Mouse (Mus musculus) midbrain, embryonic 11.5 days (tissue): ENCODE data around the gene Gm49333. TPM values are rescaled to one million over a fixed set of nuclear protein-coding genes. Genes with fewer than 3 reads are reported as not detected.
"Not testable (repeated sequence)": the region's sequence is repeated elsewhere in the genome, so short reads cannot be mapped to it uniquely, and the experiment has no call there.

Experiments
- ATAC-seq: fragments of 200-750 bp; cut with Nextera tagmentation; 2 replicates; pipeline ENCODE4 v1.8.0; 2017; ENCODE audit warnings: moderate TSS enrichment, moderate library complexity; ENCODE audit not compliant: low FRiP score
- DNase-seq: peaks from one replicate; pipeline ENCODE4 v3.0.0; 2015; ENCODE audit warnings: low spot score; ENCODE audit errors: missing footprints
- H3K27ac ChIP-seq: fragments of 300-500 bp; sonication (generic); 2 replicates; pipeline ENCODE4 v1.5.1; 2014; ENCODE audit warnings: low read depth, low read length
- H3K27me3 ChIP-seq: fragments of 300-500 bp; sonication (generic); 2 replicates; pipeline ENCODE4 v1.6.1; 2014; ENCODE audit warnings: mild to moderate bottlenecking, low read length, moderate library complexity, mixed read lengths; ENCODE audit not compliant: control insufficient read depth, insufficient read depth
- H3K36me3 ChIP-seq: fragments of 300-500 bp; sonication (generic); 2 replicates; pipeline ENCODE4 v1.6.1; 2014; ENCODE audit warnings: mild to moderate bottlenecking, low read length, moderate library complexity, mixed read lengths; ENCODE audit not compliant: control insufficient read depth, insufficient read depth
- H3K4me1 ChIP-seq: fragments of 300-500 bp; sonication (generic); 2 replicates; pipeline ENCODE4 v1.6.1; 2014; ENCODE audit warnings: low read length; ENCODE audit not compliant: control insufficient read depth, insufficient read depth
- H3K4me2 ChIP-seq: fragments of 300-500 bp; sonication (generic); 2 replicates; pipeline ENCODE4 v1.6.1; 2014; ENCODE audit warnings: mild to moderate bottlenecking, moderate library complexity
- H3K4me3 ChIP-seq: fragments of 300-500 bp; sonication (generic); 2 replicates; pipeline ENCODE4 v1.5.1; 2014; ENCODE audit warnings: low read depth, low read length
- H3K9ac ChIP-seq: fragments of 300-500 bp; sonication (generic); 2 replicates; pipeline ENCODE4 v1.6.1; 2014; ENCODE audit warnings: low read length
- H3K9me3 ChIP-seq: fragments of 300-500 bp; sonication (generic); 2 replicates; pipeline ENCODE4 v1.6.1; 2016; ENCODE audit warnings: low read length; ENCODE audit not compliant: control insufficient read depth
- WGBS: fragments of 180-500 bp; shearing (Covaris S2); extraction: QIAGEN DNeasy Blood & Tissue Kit; methylation state at CpG from one replicate; pipeline ENCODE4 v1.1.7; 2014; 5-methylcytosine and 5-hydroxymethylcytosine counted together
- polyA plus RNA-seq: library from polyadenylated mRNA; unstranded; fragments of >200 nt; fragmentation: Nextera tagmentation; extraction: Ambion mirVana; gene quantifications from 2 replicates; pipeline ENCODE4 v1.2.1, GENCODE M21; 2014

The Gm49333 gene
- polyA plus RNA-seq, 1 experiment from 2014 or later, result not detected

GRCm38 (mm10) chr16:20651076-20651946 lies 39.9 kb downstream of the Gm49333 start, which contains the start of gene Psmd2:
Psmd2 (plus strand) TSS chr16:20651652.
- DNase-seq (peak; percentile 100), ATAC-seq (peak; percentile 96)
- H3K27ac ChIP-seq, result peak within 1 kb of the TSS; percentile 10; the same call in 1 of the 2 replicates
- H3K36me3 ChIP-seq, result peaks cover 8% of the 10 kb centered on the region; the same call in 1 of the 2 replicates
- peaks cover 13% of the 10 kb centered on the region for H3K4me1 ChIP-seq
- peak within 1 kb of the TSS; percentile 89 for H3K4me2 ChIP-seq
- H3K27me3 ChIP-seq, result no peaks in the 10 kb centered on the region
- H3K9me3 ChIP-seq, result no peaks in the 10 kb centered on the region
- H3K9ac ChIP-seq, result peak within 1 kb of the TSS; percentile 71
- 3% methylated on average over 38 of the region's 46 CpGs for WGBS
- H3K4me3 ChIP-seq, result peak within 1 kb of the TSS; percentile 67

GRCm38 (mm10) chr16:20651947-20652310 lies 40.5 kb downstream of the Gm49333 start:
- H3K27me3 ChIP-seq, result no peaks in the 10 kb centered on the region
- DNase-seq (no peak), ATAC-seq (no peak)
- H3K9ac ChIP-seq, result peak overlapping the region; percentile 71
- H3K27ac ChIP-seq, result no peak overlapping the region
- WGBS, result 9% methylated on average over 12 of the region's 12 CpGs
- peak overlapping the region; percentile 89 for H3K4me2 ChIP-seq
- H3K9me3 ChIP-seq, result no peaks in the 10 kb centered on the region
- peaks cover 10% of the 10 kb centered on the region; the same call in 1 of the 2 replicates for H3K36me3 ChIP-seq
- peak overlapping the region; percentile 67 for H3K4me3 ChIP-seq
- peaks cover 13% of the 10 kb centered on the region for H3K4me1 ChIP-seq

- H3K4me3 ChIP-seq, result no peak overlapping the region
Observed at GRCm38 (mm10) chr16:20653315-20653714, 41.9 kb downstream of the Gm49333 start.

GRCm38 (mm10) chr16:20657661-20658060 lies 46.3 kb downstream of the Gm49333 start:
- no peaks in the 10 kb centered on the region for H3K9me3 ChIP-seq
- peaks cover 48% of the 10 kb centered on the region for H3K36me3 ChIP-seq
- H3K27me3 ChIP-seq, result no peaks in the 10 kb centered on the region
- no peak overlapping the region for H3K27ac ChIP-seq
- H3K4me3 ChIP-seq, result no peak overlapping the region
- H3K4me1 ChIP-seq, result peaks cover 4% of the 10 kb centered on the region
- 93% methylated on average over 4 of the region's 4 CpGs for WGBS
- ATAC-seq, result no peak
- no peak for DNase-seq
- no peak overlapping the region for H3K4me2 ChIP-seq
- no peak overlapping the region for H3K9ac ChIP-seq

More at GRCm38 (mm10) chr16:20653315-20653714, 41.9 kb downstream of the Gm49333 start:
- Histone ChIP-seq H3K27ac (no peak overlapping the region), H3K4me1 (peaks cover 13% of the 10 kb centered on the region), H3K9me3 (no peaks in the 10 kb centered on the region), H3K27me3 (no peaks in the 10 kb centered on the region), H3K9ac (no peak overlapping the region), H3K4me2 (no peak overlapping the region), H3K36me3 (peaks cover 20% of the 10 kb centered on the region)
- ATAC-seq, result no peak
- DNase-seq, result peak; percentile 12
- 63% methylated on average over 2 of the region's 2 CpGs for WGBS

- H3K36me3 ChIP-seq, H3K27ac ChIP-seq, H3K9me3 ChIP-seq, H3K4me3 ChIP-seq, ATAC-seq, H3K4me2 ChIP-seq, H3K4me1 ChIP-seq, DNase-seq, H3K9ac ChIP-seq, H3K27me3 ChIP-seq: not testable (repeated sequence)
- 96% methylated on average over 5 of the region's 6 CpGs for WGBS
Observed at GRCm38 (mm10) chr16:20668013-20668412, 56.6 kb downstream of the Gm49333 start, which contains the start of gene Eif4g1. Eif4g1 (plus strand) TSS chr16:20668313.

- ATAC-seq, result no peak
- Histone ChIP-seq H3K36me3 (0 out of 2 replicates have a peak, but pooled peaks cover 5% of the 10 kb centered on the region), H3K4me1 (peaks cover 15% of the 10 kb centered on the region), H3K4me3 (no peak overlapping the region), H3K27me3 (no peaks in the 10 kb centered on the region), H3K4me2 (no peak overlapping the region), H3K27ac (no peak overlapping the region), H3K9ac (no peak overlapping the region), H3K9me3 (no peaks in the 10 kb centered on the region)
- peak; percentile 75 for DNase-seq
- 94% methylated on average over 3 of the region's 3 CpGs for WGBS
Observed at GRCm38 (mm10) chr16:20670291-20670690, 58.9 kb downstream of the Gm49333 start.

GRCm38 (mm10) chr16:20671886-20672285 lies 60.5 kb downstream of the Gm49333 start:
- WGBS, result 26% methylated on average over 6 of the region's 6 CpGs
- peak overlapping the region; percentile 42; the same call in 1 of the 2 replicates for H3K9ac ChIP-seq
- no peak for ATAC-seq

GRCm38 (mm10) chr16:20672500-20672902 lies 61.1 kb downstream of the Gm49333 start:
- Histone ChIP-seq H3K9me3 (no peaks in the 10 kb centered on the region), H3K4me3 (peak overlapping the region; percentile 99), H3K9ac (peak overlapping the region; percentile 95), H3K27ac (peak overlapping the region; percentile 88), H3K36me3 (peaks cover 18% of the 10 kb centered on the region; the same call in 1 of the 2 replicates), H3K27me3 (no peaks in the 10 kb centered on the region), H3K4me2 (peak overlapping the region; percentile 96), H3K4me1 (peaks cover 15% of the 10 kb centered on the region)
- DNase-seq (peak; percentile 99), ATAC-seq (peak; percentile 97)
- WGBS, result under 1% methylated on average over 28 of the region's 38 CpGs

More at GRCm38 (mm10) chr16:20671886-20672285, 60.5 kb downstream of the Gm49333 start:
- no peak for DNase-seq
- no peaks in the 10 kb centered on the region for H3K27me3 ChIP-seq
- peaks cover 15% of the 10 kb centered on the region for H3K4me1 ChIP-seq
- peak overlapping the region; percentile 99 for H3K4me3 ChIP-seq
- no peaks in the 10 kb centered on the region for H3K9me3 ChIP-seq
- H3K36me3 ChIP-seq, result peaks cover 13% of the 10 kb centered on the region; the same call in 1 of the 2 replicates
- H3K4me2 ChIP-seq, result peak overlapping the region; percentile 96
- no peak overlapping the region for H3K27ac ChIP-seq
